Mouse (Mus musculus) spleen, postnatal 4 days (tissue): ENCODE results near the gene Ush1g.

Source experiments
- DNase-seq, 2 experiments: peaks; one replicate each; pipeline ENCODE4 v3.0.0; 2022; ENCODE audit warnings: low spot score in 2 of 2

The Ush1g gene

DNA sequence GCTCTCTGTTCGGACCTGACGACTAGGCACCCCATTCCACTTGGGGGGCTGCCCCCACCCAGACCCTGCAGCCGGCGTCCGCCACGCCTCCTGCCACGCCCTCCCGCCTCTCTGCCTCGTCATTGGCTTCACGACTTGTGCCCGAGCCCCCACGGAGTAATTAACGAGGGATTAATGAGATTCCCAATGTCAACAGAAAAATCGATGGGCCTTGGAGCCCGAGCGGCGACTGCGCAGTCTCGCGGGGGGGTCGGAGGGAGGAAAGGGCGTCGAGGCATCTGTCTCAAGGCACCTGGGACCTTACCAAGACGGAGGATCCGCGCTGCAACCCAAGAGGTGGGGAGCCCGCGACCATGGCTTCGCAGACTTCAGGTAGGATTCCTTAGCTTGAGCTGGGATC, 12.7 kb upstream of the Ush1g start, which contains the start of gene Otop3:
Gene Otop3 (plus strand): TSS at position 201 of the 400 bp plus-strand sequence.
- DNase-seq = no peak

DNA sequence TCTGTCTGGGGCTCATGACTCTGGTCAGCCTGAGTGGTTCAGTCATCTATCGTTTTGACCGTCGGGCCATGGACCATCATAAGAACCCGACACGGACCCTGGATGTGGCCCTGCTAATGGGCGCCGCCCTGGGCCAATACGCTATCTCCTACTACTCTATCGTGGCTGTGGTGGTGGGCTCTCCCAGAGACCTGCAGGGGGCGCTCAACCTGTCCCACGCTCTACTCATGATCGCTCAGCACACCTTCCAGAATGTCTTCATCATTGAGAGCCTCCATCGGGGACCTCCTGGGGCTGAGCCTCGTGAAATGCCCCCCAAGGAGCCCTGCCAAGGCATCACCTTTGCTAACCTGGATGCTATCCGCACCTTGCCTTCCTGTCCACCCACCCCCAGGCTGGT, 7.5 kb upstream of the Ush1g start:
- no peak for DNase-seq

- no peak for DNase-seq
These were observed 4.9 kb upstream of the Ush1g start for GRCm38 (mm10) chr11:115326730-115327129.

- no peak for DNase-seq
These were observed 1.5 kb upstream of the Ush1g start for GRCm38 (mm10) chr11:115323354-115323753.

GRCm38 (mm10) chr11:115319704-115320383, 2.0 kb downstream of the Ush1g start:
- no peak for DNase-seq

DNA sequence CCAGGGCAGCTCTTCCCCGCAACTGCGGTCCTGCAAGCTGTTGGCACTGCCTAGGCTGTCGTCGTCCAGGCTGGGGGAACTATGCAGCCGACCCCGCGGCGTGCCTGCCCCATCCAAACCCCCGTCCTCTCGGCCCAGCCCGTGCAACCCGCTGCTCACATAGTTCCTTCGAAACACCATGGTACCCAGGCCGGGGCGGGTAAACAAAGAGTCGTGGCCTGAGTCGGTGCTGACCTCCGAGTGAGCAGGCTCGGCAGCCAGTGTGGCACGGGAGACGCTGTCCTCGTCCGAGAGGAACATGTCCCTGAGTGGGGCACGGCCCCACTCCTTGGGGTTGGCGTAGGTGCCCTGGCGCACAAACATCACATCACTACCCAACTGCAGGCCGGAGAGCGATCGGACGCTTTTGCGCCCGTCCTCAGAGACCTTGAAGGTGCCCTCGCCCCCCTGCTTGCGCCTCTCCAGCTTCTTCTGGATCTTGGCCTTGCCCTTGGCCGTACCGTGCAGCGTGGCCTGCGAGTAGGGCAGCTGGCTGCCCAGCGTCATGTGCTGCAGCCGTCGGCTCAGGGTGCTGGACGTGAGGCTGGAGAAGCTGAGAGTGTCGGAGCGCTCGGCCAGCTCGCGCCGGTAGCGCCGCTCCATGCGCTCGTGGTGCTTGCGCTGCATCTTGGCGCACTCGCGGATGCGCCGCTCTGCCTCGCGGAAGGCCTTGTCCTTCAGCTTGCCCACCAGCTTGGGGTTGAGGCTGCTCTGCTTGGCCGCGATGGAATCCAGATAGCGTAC, 3.4 kb downstream of the Ush1g start:
- no peak for DNase-seq

DNA sequence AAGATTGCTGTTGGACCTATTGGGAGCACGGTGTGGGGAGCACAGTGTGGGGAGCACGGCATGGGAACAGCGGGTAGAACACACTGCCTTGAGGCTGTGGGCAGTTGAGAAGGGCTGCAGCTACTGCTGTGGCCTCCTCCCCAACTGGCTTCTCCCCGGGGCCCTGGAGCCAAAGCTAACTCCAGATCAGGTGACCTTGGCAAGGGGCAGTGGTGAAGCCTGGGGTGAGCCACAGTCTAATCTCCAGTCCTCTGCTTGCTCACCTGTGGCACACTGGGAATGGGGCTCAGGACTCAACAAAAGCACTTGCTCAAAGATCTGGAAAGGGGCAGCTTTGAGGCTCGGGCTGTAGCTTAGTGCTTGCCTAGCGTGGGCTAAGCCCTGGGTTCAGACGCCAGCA, 4.6 kb downstream of the Ush1g start:
- no peak for DNase-seq

DNA sequence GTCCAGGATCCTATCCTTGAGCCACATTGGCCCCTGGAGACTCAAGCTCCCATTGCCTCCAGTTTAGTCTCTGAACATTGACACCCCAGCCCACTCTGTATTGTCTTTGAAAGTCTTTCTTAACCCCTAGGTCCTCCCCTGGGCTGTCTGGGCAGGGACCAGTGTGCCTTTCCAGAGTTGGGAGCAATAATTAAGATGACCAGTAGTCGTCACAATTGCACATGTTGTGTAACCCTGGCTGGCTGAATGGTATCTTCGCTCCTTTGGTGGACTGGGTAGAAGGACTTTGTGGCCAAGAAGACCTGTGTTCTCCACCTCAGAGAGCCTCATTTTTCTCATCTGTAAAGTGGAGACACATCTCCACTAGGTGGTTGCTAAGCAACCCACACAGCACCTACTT, 7.6 kb downstream of the Ush1g start:
- DNase-seq = no peak

DNA sequence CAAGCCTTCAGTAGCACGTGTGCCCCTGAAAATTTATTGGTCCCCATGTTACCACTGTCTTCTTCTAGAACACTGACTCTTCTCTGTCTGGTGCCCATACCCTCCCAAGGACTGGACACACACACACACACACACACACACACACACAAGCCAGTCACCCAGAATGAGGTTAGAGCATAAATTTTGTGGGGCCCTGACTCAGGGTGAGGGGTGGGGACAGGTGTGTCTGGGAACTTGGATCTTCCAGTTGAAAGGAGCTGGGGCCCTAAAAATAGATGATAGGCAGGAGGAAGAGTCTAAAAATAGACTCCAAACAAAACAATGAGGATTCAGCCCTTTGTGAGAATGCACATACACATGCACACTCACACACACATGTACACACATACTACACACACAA, 13.1 kb downstream of the Ush1g start:
- DNase-seq = no peak

DNA sequence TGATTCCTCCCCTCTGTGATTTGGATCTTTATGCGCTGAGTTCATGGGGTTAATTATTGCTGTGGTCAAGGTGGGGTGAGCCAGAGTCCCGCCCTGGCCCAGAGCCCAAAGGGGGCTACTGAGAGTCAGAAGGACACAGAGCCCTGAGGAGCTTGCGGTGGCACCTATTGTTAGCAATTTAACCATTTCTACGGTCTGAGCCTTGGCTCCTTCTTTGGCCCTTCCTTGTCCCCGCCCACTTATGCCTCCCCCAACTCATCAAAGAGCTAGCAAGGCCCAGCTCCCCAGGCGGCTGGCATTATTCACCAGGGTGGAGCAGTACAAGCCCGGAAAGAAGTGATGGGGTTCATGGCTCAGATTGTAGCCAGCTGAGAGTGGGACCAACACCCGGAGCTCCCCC, 15.0 kb downstream of the Ush1g start, which contains the start of gene Otop2:
Gene Otop2 (plus strand): TSS at position 301 of the 400 bp plus-strand sequence.
- DNase-seq = no peak

GRCm38 (mm10) chr11:115303167-115303566, 18.7 kb downstream of the Ush1g start:
- DNase-seq = no peak

GRCm38 (mm10) chr11:115301351-115301750, 20.5 kb downstream of the Ush1g start:
- no peak for DNase-seq

- no peak for DNase-seq
These were observed 21.1 kb downstream of the Ush1g start for GRCm38 (mm10) chr11:115300745-115301144.

DNA sequence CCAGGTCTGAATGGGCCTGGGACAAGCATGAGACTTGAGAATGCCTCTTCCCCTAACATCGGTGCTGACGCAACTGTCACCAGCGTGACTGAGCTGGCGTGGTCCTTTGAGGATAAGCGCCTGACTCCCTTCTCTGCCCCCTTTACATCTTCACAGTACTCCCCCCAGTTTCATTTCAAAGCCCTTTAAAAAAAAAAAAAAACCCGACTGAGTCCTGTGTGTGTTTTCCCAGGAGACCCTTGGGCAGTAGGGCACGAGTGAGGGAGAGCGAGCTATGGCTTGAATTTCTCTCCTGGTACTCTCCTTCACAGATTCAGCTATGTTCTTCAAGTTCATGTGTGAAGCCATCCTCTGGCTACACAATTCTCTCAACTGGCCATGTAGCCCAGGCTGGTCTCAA, 23.7 kb downstream of the Ush1g start:
- DNase-seq = no peak

GRCm38 (mm10) chr11:115297214-115297826, 24.5 kb downstream of the Ush1g start, which contains the start of gene Fads6:
Gene Fads6, minus strand, starts transcription at chr11:115297663.
- no peak for DNase-seq

DNA sequence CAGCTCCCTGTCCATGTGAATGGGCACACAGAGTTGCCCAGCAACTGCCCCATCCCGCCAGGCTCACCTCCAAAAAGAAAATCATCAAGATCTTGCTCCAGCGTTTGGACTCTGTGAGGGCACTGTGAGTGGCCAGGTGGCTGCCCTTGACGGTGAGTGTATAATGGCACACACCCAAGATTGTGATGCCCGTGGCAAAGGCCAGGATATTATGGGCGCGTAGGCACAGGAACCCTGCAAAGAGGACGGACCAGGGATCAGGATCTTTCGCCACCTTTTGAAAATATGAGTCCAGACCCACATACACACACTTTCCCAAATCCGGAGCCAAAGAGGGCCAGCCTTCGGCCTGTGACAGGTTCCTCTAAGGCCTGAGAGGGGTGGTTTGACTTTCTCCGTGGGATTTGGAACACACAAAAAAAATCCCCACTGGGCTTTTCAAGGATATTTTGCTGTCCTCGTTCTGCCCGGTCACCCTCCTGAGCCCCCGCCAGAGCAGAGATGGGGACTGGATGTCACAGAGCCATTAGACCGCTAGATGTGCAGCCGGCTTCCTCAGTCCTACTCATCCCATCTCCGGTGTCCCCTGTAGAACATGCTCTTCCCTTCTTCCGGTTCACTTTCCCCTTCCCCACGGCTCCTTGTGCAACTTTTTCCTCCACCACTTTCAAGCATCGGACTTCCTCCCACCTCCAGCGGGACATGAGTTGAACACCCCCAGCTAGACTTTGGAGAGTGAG, 25.2 kb downstream of the Ush1g start:
- DNase-seq = no peak

DNA sequence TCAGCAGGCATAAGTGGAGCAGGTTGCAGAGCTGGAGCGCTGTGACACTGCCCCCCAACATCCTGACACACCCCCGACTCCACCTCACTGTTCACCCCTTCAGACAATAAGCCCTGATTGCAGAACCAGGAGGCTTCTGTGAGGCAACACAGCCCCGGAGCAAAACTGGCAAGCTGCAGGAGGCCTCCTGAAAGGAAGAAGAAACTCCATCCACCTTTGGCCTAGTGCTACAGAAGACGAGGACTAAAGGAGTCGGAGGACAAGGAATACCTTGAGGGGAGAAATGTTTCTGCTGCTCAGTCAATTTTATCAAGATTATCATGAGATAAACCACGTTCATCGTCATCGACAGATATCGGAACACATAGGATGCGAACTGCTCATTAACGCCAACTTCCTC, 25.9 kb downstream of the Ush1g start:
- no peak for DNase-seq

DNA sequence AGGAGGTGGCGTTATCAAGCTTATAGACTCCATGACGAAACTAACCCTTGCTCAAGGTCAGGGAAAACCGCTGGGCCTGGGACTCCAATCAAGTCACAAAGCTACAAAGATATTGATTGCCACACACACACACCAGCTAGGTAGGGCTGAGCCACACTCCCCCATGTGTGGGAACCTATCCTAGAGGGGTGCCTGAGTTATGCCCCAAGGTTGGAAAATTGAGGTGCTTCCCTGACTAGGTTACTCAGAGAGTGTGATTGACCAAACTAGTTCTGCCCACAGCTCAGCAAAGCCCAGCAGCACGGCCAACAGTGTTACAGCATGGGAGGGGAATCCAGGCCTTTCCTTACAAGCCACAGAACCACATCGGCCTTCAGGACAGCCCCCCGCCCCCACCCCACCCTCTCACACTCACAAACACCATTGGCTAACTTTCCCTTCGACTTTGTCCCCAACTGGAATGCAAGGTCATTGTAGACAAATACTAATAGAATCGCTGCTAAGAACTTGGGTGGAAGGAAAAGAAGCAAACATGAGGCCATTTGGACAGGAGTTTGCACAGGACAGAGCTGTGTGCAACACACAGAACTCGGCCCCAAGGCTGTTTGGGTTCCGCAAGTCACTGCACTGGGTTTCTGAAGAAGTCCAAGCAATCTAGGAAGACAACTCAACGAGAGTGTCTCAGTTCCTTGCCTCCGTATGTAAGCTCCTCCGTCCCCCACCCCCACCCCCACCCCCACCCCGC, 29.0 kb downstream of the Ush1g start:
- DNase-seq = no peak

DNA sequence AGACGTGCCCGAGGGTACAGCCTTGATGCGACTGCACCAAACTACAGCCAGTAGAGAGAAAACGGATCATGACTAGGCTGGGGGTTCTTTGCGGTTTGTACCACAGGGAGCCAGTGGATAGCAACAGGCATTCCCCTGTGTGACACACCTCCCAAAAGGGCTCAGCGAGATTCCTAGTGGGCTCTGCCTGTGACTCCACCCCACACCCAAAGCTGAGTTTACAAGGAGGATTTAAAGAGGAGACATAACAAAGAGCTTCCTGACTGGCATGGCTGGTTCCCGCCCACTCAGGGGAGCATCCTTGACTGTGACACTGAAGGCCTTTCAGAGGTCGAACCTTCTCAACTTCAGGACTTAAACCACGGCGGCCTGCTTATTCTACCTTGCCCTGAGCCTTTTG, 30.3 kb downstream of the Ush1g start:
- no peak for DNase-seq

DNA sequence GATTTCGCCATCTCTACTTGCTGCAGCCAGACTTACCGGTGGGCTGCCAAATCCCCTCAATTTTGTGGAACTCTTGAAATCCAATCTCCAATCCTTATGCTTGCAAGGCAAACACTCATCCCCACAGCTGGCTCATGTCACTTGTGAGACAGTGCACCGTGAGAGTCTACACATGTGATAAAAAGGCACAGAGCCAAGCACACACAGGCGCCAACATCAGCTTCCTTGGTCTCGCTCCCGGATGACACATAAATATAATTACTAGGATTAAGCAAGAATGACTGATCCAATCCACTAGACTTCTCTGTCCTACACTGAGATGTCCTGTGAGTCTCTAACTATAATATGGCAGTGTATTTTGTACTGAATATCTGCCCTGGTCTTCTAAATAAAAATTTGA, 30.9 kb downstream of the Ush1g start:
- no peak for DNase-seq

- no peak for DNase-seq
These were observed 31.5 kb downstream of the Ush1g start for GRCm38 (mm10) chr11:115290314-115290713.
